Mouse (Mus musculus): ENCODE results near the gene Gm20481.
"Not testable (repeated sequence)": the region's sequence is repeated elsewhere in the genome, so short reads cannot be mapped to it uniquely, and the experiment has no call there.

Gm20481 gene

DNA sequence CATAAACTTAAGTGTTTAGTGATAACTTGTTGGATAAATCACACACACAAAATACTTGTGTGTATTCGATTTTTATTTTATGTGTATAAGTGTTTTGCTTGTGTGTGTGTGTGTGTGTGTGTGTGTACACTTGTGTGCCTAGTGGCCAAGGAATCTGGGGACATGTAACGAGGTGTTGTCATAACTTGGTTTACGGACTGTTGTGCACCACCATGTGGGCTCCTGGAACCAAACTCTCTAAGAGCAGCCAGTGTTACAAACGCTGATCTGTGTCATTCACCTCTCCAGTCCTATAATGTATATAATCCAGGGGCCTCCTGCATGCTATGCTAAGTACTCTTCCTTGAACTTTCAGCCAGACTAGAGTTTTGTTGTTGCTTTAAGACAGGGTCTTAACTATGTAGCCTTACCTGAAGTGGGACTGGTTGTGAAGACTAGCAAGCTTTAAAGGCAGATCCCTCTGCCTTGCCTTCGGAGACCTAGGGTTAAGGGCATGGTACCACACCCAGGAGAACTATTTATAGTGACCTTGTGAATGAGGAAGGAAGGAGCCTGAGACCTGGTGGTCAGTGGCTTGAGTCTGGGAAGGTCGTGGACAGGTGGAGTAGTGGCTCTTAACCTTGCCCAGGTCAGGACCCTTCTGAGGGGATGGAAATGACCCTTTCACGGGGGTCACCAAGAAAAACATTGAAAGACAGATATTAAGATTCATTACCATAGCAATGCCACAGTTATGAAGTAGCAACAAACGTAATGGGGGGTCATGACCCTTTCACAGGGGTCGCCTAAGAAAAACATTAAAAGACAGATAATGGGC lies 33.5 kb downstream of the Gm20481 start:
- DNase-seq (ENCODE audit: low read depth, low spot score) = no peak

DNA sequence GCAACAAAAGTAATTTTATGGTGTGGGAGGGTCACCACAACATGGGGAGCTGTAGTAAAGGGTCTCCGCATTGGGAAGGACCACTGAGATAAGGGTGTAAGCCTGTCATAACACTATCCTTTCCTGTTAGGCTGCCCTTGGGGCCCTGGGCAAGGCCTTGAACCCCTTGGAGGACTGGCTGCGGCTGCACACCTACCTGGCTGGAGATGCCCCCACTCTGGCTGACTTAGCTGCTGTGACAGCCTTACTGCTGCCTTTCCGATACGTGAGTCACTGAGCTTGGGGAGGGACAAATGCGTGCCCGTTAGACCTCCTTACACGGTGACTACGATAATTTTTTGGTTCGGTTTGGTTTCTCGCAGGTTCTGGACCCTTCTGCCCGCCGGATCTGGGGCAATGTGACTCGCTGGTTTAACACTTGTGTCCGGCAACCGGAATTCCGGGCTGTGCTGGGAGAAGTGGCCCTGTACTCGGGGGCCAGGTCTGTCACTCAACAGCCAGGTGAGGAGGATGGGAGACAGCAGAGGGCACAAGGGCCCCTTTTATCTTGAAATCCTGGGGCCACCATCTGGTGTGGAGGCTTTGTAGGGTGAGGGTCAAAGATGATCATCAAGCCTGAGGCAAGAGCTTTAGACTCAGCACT lies 34.5 kb downstream of the Gm20481 start:
- no peak for DNase-seq (ENCODE audit: low read depth, low spot score)

DNA sequence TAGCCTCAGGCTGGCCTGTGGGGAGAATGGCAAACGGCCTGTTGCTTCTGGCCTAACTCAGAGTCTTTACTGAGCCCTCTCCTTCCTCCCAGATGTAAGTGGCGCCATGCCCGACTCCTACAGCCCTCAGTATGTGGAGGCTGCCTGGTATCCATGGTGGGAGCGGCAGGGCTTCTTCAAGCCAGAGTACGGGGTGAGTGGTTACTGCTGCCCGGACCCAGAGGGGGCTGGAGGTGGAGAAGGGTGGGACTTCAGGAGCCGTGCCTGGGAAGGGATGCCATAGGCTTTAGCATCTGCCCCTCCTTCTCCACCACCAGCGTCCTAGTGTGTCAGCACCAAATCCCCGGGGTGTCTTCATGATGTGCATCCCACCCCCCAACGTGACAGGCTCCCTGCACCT lies 35.4 kb downstream of the Gm20481 start:
- no peak for DNase-seq (ENCODE audit: low read depth, low spot score)

DNA sequence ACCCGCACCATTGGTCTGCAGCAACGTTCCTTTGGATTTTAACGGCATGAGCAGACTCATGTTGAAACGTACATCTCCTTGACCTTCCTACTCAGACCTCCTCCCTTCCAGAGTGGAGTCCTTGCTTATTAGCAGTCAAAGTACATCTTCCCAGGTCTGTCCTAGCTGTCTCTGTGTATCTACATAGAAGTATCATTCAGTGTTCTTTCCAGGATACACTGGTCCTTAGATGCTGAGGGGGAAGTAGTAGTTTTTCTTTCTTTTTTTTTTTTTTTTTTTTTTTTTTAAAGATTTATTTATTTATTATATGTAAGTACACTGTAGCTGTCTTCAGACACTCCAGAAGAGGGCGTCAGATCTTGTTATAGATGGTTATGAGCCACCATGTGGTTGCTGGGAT lies 36.2 kb downstream of the Gm20481 start:
- not testable (repeated sequence) for DNase-seq (ENCODE audit: low read depth, low spot score)

DNA sequence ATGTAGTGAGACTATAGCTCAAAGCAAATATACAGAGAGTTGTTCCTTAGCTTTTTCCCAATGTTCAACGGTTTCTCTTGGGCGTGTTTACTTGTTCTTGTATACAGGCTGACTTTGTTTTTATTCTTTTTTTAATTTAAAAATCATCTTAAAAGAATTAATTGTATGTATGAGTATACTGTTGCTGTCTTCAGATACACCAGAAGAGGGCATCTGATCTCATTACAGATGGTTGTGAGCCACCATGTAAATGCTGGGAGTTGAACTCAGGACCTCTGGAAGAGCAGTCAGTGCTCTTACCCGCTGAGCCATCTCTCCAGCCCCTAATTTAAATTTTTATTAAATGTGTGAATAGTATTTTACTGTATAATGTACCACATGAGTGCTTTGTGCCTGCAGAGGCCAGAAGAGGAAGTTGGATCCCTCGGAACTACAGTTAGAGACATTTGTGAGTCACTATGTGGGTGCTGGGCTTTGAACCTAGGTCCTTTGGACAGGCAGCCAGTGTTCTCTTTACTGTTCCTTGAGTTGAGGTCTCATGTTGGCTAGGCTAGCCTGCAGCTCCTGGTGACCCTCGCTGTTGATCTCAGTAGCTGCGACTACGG lies 37.8 kb downstream of the Gm20481 start:
- DNase-seq (ENCODE audit: low read depth, low spot score) = no peak

DNA sequence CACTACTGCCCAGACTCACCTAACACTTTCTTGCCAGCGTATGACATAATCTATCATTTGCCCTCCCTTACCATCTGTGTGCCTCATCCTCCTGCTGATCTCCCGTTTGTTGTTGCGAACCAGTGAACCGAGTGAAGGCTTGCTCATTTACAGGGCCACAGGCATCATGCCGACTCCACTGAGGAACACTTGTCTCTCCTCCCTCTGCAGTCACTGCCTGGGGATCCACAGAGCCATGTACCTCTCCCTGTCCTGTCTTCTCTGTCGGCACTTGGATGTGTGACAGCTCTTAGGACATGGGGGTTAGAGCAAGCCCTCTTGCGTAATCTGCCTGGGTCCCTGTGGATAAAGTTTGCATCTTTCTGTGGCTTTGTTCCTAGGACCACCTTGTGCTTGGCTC lies 39.9 kb downstream of the Gm20481 start:
- DNase-seq (ENCODE audit: low read depth, low spot score) = no peak

DNA sequence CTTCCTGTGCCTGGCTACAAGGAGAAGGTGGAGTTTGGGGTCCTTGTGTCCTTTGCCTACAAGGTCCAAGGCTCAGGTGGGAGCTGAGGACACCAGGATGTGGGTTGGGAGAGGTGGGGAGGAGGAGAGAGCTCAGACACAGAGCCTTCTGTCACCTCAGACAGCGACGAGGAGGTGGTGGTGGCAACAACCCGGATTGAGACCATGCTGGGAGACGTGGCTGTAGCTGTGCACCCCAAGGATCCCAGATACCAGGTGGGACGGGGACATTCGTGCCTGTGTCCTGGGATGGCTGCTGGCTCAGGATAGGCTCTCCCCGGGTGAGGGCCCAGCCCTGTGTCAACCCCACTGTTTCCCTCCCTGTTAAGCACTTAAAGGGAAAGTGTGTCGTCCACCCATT lies 41.7 kb downstream of the Gm20481 start:
- DNase-seq (ENCODE audit: low read depth, low spot score) = no peak

DNA sequence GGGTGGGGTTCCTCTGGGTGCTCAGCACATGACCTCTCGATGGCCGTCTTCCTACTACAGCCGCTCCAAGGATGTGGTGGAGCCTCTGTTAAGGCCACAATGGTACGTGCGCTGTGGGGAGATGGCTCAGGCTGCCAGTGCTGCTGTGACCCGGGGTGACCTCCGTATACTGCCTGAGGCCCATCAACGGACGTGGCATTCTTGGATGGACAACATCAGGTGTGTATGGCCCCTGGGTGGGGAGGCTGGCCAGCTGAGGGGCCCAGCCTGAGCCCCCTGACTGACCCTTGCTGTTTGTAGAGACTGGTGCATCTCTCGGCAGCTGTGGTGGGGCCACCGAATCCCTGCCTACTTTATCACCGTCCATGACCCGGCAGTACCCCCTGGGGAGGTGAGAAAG lies 42.7 kb downstream of the Gm20481 start:
- no peak for DNase-seq (ENCODE audit: low read depth, low spot score)

DNA sequence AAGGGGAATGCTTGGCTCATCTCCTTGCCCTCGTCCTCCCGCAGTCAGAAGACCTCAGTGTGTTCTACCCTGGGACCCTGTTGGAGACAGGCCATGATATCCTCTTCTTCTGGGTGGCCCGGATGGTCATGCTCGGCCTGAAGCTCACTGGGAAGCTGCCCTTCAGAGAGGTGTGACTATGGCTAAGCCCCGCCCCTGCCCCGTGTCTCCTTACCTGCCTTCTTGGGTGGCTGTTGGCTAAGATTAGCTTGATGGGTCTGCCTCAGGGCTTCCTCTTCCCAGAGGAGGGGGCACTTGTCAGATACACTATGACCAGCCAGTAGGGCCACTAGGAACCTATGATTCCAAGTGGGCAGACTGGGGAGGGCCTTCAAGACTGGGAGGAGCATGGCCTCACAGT lies 43.5 kb downstream of the Gm20481 start:
- no peak for DNase-seq (ENCODE audit: low read depth, low spot score)

DNA sequence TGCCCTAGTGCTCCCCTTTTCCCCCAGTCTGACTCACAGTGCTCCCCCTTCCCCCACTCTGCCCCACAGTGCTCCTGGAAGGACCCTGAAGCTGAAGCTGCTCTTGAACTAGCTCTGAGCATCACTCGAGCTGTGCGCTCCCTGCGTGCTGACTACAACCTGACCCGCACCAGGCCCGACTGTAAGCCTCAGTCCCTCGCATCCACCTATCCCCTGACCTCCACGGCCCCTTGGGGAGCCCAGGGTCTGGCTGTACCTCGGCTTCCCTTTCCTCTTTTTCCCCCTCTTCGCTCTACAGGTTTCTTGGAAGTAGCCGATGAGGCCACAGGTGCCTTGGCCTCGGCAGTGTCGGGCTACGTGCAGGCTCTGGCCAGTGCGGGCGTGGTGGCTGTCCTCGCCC lies 45.6 kb downstream of the Gm20481 start:
- DNase-seq (ENCODE audit: low read depth, low spot score) = no peak

DNA sequence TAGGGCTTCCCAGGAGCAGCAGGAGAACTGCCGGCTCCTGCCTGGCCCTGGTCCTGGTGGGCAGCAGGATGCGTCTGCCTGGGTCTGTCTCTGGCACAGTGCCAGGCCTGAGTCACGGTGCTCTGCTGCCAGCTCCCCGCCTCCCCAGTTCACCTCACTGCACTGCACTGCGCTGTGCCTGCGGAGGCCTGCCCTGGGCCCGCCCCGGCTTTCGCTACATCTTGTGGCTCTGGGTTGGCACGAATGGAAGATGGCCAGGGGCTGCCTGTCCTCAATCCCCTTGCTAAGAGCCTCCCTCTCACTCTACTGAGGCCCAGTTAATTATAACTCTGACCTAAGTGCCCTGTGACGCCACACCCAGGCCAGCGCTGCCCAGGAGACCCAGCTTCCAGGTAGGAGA lies 46.7 kb downstream of the Gm20481 start, which contains the start of gene Vwa7:
Gene Vwa7, plus strand, starts transcription at position 204 of the 400 bp plus-strand sequence.
- DNase-seq (ENCODE audit: low read depth, low spot score) = no peak

DNA sequence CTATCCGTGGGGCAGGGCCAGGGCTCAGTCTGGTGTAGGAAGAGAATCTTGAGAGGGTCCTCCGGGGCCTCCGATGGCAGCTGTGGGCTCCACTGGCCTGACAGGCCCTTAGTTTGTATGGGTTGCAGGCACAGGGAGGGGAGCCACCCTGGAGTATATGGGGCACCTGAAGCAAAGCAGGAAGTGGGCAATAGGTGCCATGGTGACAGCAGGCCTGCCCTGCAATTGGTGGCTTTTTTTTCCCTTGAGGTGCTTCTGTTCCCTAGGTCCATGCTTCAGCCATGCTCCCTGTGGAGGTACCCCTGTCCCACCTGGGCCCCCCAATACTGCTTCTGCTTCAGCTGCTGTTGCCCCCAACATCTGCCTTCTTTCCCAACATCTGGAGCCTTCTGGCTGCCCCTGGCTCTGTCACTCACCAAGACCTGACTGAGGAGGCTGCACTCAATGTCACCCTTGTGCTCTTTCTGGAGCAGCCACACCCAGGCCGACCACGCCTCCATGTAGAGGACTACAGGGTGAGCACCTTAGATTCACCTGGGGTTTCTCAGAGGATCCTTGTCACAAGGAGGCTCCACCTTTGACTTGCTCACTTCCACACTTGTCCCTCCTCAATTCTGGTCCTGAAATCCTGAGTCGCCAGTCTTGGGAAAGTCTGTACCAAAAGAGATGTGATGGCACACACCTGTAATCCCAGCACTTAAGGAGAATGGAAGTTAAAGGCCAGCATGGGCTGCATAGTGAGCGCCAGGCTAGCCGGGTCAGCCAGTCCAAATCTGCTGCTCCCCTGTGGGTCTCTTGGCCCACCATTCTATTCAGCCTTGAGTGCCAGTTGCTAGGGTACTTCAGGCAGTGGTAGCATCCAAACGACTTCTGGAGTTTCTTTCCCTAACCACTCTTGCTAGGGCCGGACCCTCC lies 47.3 kb downstream of the Gm20481 start:
- DNase-seq (ENCODE audit: low read depth, low spot score) = no peak

DNA sequence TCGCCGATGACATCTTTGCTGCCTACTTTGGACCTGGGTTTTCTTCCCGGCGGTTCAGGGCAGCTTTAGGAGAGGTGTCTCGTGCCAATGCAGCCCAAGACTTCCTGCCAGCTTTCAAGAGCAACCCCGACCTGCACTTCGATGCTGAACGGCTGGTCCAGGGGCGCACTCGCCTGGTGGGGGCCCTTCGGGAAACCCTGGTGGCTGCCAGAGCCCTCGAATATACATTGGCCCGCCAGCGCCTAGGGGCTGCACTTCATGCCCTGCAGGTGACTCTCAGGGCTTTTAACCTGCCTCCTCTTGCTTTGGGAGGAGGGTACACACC lies 48.0 kb downstream of the Gm20481 start:
- DNase-seq (ENCODE audit: low read depth, low spot score) = no peak

DNA sequence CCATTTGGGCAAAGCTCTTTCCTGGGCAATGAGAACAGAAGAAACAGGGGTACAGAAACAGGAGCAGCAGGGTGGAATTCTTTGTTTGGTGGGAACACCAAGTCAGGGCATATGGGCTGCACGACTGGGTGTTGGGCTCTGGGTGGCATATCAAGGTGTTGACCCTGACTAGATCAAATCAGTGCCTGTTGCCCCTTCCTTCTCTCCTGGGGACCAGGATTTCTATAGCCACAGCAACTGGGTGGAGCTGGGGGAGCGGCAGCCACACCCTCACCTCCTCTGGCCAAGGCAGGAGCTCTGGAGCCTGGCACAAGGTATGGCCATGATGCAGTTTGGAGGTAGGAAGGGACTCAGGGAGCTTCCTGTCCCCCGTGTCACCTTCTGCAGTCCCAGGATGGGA lies 48.5 kb downstream of the Gm20481 start:
- DNase-seq (ENCODE audit: low read depth, low spot score) = no peak

DNA sequence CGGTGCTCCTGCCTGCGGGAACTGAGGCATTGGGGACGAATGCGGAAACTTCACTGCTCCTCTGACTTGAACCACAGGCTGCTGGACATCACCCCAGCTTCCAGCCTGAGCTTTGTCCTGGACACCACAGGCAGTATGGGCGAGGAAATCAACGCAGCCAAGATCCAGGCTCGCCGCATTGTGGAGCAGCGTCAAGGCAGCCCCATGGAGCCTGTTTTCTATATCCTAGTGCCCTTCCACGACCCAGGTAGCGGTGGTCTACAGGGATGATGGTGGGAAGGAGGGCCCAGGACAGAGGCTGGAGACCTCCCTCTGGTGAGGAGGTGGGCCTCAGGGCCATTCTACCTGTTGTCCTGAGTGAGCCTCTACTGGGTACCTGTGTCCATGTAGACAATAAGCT lies 50.2 kb downstream of the Gm20481 start:
- DNase-seq (ENCODE audit: low read depth, low spot score) = no peak

DNA sequence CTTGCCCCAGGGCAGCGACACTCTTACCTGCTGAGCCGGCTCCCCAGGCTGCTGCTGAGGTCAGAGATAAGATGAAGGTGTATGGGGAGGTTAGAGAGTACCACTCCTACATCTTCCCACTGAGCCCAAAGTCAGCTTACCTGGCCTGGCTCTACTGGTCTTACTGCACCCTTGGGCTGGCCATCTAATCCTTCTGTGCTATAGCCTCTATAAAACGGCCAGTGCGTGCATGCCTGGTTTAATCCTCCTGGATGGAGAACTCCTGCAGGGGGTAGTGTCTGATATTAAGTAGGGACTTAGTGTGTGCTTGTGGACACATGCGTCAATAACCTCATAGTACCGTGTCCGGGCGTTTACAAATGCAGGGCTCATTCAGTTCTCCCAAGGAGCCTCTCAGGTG lies 50.8 kb downstream of the Gm20481 start:
- DNase-seq (ENCODE audit: low read depth, low spot score) = no peak

DNA sequence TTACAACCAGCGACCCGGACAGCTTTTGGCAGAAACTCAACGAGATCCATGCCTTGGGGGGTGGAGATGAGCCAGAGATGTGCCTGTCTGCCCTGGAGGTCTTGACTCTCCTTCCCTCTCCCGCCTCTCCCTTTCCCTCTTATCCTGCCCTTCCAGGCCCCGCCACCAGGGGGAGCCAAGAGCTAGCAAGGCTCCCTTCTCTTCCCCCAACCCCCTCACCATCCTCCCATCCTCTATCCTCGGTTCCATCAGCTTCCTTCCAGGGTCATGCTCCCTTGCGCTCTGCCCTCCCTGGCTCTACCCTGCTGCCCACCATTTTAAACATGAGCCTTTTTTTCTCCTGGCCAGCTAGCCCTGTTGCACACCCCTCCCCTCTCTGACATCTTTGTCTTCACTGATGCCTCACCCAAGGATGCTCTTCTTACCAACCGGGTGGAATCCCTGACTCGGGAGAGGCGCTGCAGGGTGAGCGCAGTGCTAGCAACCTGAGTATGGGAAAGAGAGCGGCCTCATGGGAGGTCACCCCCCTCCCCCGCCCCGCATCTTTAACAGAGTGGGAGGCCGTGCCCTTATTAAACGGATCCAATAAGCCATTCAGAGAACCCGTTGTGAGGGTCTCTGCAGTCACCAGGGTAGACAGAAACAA lies 51.6 kb downstream of the Gm20481 start:
- DNase-seq (ENCODE audit: low read depth, low spot score) = peak; percentile 16
